Mouse (Mus musculus) spleen, adult 2 months (tissue): ENCODE measurements at regions not wholly inside any gene's neighbourhood (a gene's known extent, or its start where the extent isn't known, plus 50 kb on each side); places are given as distances from the start of the nearest gene placed in this dataset.

Experiments used
- DNase-seq, 2 experiments: peaks; one replicate each; pipeline versions ENCODE4 v3.0.0 to v3.0.0-alpha.2; 2012 to 2021; ENCODE audit warnings: low spot score in 2 of 2, low read depth in 1 of 2
- H3K27ac ChIP-seq: fragments of 200-500 bp; 2 replicates; pipeline ENCODE4 v1.5.1; 2012; ENCODE audit warnings: low read length, inconsistent platforms; ENCODE audit not compliant: insufficient read depth
- H3K27me3 ChIP-seq: fragments of 200-500 bp; 2 replicates; pipeline ENCODE4 v1.6.1; 2012; ENCODE audit warnings: mild to moderate bottlenecking, moderate library complexity, low read length, inconsistent platforms; ENCODE audit not compliant: control insufficient read depth, insufficient read depth
- H3K36me3 ChIP-seq: fragments of 200-500 bp; 2 replicates; pipeline ENCODE4 v1.6.1; 2012; ENCODE audit warnings: mild to moderate bottlenecking, low read length, inconsistent platforms; ENCODE audit not compliant: control insufficient read depth, insufficient read depth
- H3K4me1 ChIP-seq: fragments of 200-500 bp; 2 replicates; pipeline ENCODE4 v1.6.1; 2011; ENCODE audit warnings: inconsistent platforms; ENCODE audit not compliant: control insufficient read depth, insufficient read depth, insufficient read length
- H3K4me3 ChIP-seq: fragments of 200-500 bp; 2 replicates; pipeline ENCODE4 v1.5.1; 2011; ENCODE audit warnings: mild to moderate bottlenecking, inconsistent platforms; ENCODE audit not compliant: insufficient read depth, insufficient read length; ENCODE audit errors: extremely low read depth
- CTCF ChIP-seq: fragments of 200-500 bp; IDR thresholded peaks from 2 replicates; pipeline ENCODE4 v1.5.1; 2011; ENCODE audit warnings: mild to moderate bottlenecking, inconsistent platforms; ENCODE audit not compliant: insufficient read depth, insufficient read length, insufficient replicate concordance; ENCODE audit errors: extremely low read depth
- POLR2A ChIP-seq: fragments of 200-500 bp; IDR thresholded peaks from 2 replicates; pipeline ENCODE4 v1.6.1; 2011; ENCODE audit warnings: low read depth, low read length, inconsistent platforms
- WGBS: fragments of 180-500 bp; shearing (Covaris S2); methylation state at CpG from one replicate; pipeline ENCODE4 v1.1.7; 2018; 5-methylcytosine and 5-hydroxymethylcytosine counted together

DNA sequence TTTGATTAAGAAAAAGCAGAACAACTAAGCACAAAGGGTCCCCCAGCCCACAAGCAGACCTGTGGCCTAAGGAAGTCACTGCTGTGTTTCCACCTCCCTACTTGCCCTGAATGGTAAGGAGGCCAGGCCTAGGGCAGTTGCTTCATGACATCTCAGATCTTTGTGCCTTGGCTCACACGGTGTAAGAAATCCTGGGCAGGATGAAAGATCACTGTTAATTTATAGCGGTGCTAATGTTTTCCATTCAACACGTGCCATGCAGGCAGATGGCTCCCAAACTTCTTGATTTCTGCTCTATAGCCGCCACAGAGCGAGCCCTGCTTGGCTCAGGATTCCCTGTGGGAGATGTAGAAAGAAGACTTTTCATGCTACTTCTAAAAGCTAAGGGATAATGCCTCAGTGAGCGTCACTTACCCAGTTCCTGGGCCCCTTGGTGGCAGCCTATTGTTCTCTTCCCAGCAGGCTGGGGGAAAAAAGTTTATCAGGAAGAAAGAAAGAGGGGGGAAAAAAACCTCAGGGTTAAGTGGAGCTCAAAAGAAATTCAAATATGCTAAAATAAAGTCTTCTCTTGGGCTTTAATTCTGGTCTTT lies 327.4 kb downstream of the Adgrl2 start:
- TF ChIP-seq POLR2A = no peak
- H3K27ac ChIP-seq = no peak overlapping the region
- no peak for DNase-seq
- no peaks in the 10 kb centered on the region for H3K27me3 ChIP-seq
- no peaks in the 10 kb centered on the region for H3K4me1 ChIP-seq
- WGBS = 78% methylated on average over 6 of the region's 6 CpGs
- no peak overlapping the region for H3K4me3 ChIP-seq
- H3K36me3 ChIP-seq = no peaks in the 10 kb centered on the region

- Histone ChIP-seq H3K27me3 (no peaks in the 10 kb centered on the region), H3K4me1 (no peaks in the 10 kb centered on the region), H3K36me3 (no peaks in the 10 kb centered on the region), H3K4me3 (no peak overlapping the region), H3K27ac (no peak overlapping the region)
- TF ChIP-seq POLR2A (no peak), CTCF (no peak)
- DNase-seq = no peak
- 91% methylated on average over 5 of the region's 5 CpGs for WGBS
Measured at GRCm38 (mm10) chr3:148659024-148659423, 331.3 kb downstream of the Adgrl2 start.

DNA sequence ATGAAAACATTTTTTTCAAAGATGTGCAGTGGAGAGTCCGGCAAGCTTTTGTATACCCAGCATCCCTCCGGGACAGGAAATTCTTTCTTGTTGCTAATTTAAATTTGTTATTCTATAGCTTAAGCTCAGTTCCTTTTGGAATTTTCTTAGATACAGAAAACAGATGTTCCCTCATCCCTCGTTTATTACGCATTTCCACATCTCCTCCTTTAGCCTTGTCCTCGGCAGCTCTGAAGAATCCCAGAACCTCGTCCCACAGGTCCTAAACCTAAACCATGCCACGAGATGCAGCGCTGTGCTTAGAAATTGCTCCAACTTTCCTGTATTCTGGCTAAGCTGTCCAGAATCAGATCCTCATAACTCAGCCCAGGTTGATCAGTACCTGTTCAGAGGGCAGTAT lies 332.0 kb downstream of the Adgrl2 start:
- no peak for TF ChIP-seq POLR2A
- TF ChIP-seq CTCF = no peak
- Histone ChIP-seq H3K4me3 (no peak overlapping the region), H3K27me3 (no peaks in the 10 kb centered on the region), H3K4me1 (no peaks in the 10 kb centered on the region), H3K36me3 (no peaks in the 10 kb centered on the region), H3K27ac (no peak overlapping the region)
- 90% methylated on average over 8 of the region's 8 CpGs for WGBS
- DNase-seq = no peak

DNA sequence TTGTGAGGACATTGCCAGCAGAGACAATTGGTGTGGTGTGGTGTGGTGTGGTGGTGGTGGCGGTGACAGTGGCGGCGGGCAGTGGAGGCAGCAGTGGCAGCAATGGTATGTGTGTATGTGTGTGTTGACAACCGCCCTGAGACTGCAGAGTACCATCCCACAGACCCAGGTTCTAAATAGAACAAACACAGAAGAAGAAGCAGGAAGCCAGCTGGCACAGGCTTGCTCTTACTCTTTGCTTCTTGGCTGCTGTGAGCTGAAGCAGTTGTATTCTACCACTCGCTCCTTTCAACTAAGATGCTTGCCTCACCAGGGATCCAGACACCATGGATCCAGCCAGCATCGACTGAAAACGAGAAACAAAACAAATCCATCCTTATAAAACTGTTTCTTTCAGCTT lies 334.2 kb downstream of the Adgrl2 start:
- H3K4me1 ChIP-seq = no peaks in the 10 kb centered on the region
- H3K27ac ChIP-seq = no peak overlapping the region
- DNase-seq = no peak
- TF ChIP-seq POLR2A = no peak
- no peaks in the 10 kb centered on the region for H3K27me3 ChIP-seq
- no peak overlapping the region for H3K4me3 ChIP-seq
- 89% methylated on average over 7 of the region's 7 CpGs for WGBS
- H3K36me3 ChIP-seq = no peaks in the 10 kb centered on the region

DNA sequence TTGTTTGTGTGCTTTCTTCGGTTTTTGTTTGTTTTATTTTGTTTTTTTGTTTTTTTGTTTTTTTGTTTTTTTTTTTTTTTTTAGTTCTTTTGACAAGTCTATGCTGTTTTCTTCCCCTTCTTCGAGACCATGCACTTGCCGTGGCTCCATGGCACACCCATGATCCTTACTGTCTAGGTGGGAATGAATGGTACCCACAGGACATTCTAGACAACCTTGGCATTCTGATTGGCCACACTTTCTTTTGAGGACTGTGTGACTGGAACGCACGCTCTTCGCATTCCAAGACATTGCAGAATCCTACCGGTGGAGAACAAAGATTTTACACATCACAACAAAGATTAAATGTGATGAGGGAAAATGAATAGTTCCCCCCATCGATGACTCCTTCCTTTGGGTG lies 340.1 kb downstream of the Adgrl2 start:
- WGBS = 92% methylated on average over 8 of the region's 8 CpGs
- H3K4me3 ChIP-seq = no peak overlapping the region
- H3K4me1 ChIP-seq = no peaks in the 10 kb centered on the region
- TF ChIP-seq CTCF (no peak), POLR2A (no peak)
- no peaks in the 10 kb centered on the region for H3K36me3 ChIP-seq
- no peak for DNase-seq
- no peak overlapping the region for H3K27ac ChIP-seq
- no peaks in the 10 kb centered on the region for H3K27me3 ChIP-seq

- Histone ChIP-seq H3K27ac (no peak overlapping the region), H3K27me3 (no peaks in the 10 kb centered on the region), H3K4me1 (no peaks in the 10 kb centered on the region), H3K36me3 (no peaks in the 10 kb centered on the region), H3K4me3 (no peak overlapping the region)
- DNase-seq = no peak
- 87% methylated on average over 5 of the region's 5 CpGs for WGBS
- TF ChIP-seq CTCF = no peak
- no peak for TF ChIP-seq POLR2A
Measured at GRCm38 (mm10) chr3:148644924-148645323, 345.4 kb downstream of the Adgrl2 start.

GRCm38 (mm10) chr3:148641581-148641980 lies 348.8 kb downstream of the Adgrl2 start:
- no peaks in the 10 kb centered on the region for H3K36me3 ChIP-seq
- H3K27ac ChIP-seq = no peak overlapping the region
- H3K4me1 ChIP-seq = no peaks in the 10 kb centered on the region
- 89% methylated on average over 3 of the region's 3 CpGs for WGBS
- no peak for DNase-seq
- no peaks in the 10 kb centered on the region for H3K27me3 ChIP-seq
- H3K4me3 ChIP-seq = no peak overlapping the region
- no peak for TF ChIP-seq CTCF
- no peak for TF ChIP-seq POLR2A

DNA sequence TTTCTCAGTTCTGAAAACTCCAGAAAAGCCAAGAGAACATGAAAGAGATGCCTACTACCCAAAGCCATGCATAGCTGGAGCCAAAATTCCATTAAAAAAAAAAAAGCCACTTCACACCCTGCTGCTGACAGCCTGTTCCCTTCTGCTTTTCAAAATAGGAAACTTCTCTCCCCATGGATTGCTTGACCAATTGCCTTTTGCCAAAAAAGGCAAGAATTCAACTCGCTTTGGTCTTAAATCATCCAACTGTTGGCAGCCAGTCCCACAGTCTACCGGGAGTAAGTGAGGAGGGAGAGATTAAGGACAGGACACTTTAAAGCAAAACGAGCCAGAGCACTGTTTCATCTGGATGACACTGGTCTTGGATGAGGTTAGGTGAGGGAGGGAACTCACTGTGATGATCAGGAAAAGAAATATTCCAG lies 349.7 kb downstream of the Adgrl2 start:
- Histone ChIP-seq H3K36me3 (no peaks in the 10 kb centered on the region), H3K4me1 (no peaks in the 10 kb centered on the region), H3K4me3 (no peak overlapping the region), H3K27ac (no peak overlapping the region), H3K27me3 (no peaks in the 10 kb centered on the region)
- TF ChIP-seq CTCF (no peak), POLR2A (no peak)
- WGBS = 60% methylated on average over 3 of the region's 3 CpGs
- DNase-seq = no peak
